Mouse (Mus musculus) liver, postnatal 0 days (tissue): ENCODE measurements around the gene Fcrl6.

Source experiments
- CTCF ChIP-seq: sonication (generic); IDR thresholded peaks from 2 replicates; pipeline ENCODE4 v1.5.1; 2016; ENCODE audit warnings: antibody characterized with exemption, low read depth
- EP300 ChIP-seq: IDR thresholded peaks from 2 replicates; pipeline ENCODE4 v1.6.1; 2016; ENCODE audit warnings: antibody characterized with exemption, low read depth, mild to moderate bottlenecking

GRCm38 (mm10) chr1:172582436-172582835 lies 19.9 kb downstream of the Fcrl6 start:
- TF ChIP-seq CTCF = no peak
- TF ChIP-seq EP300 = no peak
